Mouse (Mus musculus): ENCODE data around the gene Zmiz2.

- TF ChIP-seq CTCF (IDR thresholded peaks at IDR 0.05; ENCODE audit: control insufficient read depth, insufficient read depth, insufficient read length) (no peak), USF1 (IDR thresholded peaks at IDR 0.05; ENCODE audit: low read depth) (no peak), MAX (IDR thresholded peaks at IDR 0.05) (no peak), MYOD1 (IDR thresholded peaks at IDR 0.05; ENCODE audit: control insufficient read depth, insufficient read length, low read depth) (no peak)
Measured at GRCm38 (mm10) chr11:6367156-6367555, 21.7 kb upstream of the Zmiz2 start.

All from C2C12 (cell line).